Mouse (Mus musculus) neutrophil, adult 5-6 weeks (primary cell): ENCODE measurements at regions not wholly inside any gene's neighbourhood (a gene's known extent, or its start where the extent isn't known, plus 50 kb on each side); places are given as distances from the start of the nearest gene placed in this dataset.

ENCODE experiments used
- ATAC-seq: fragments of 151-379, 151-347 bp; 2 replicates; pipeline ENCODE4 v1.8.0; 2017; ENCODE audit warnings: mild to moderate bottlenecking, moderate TSS enrichment; ENCODE audit not compliant: insufficient number of reproducible peaks, poor library complexity, low FRiP score, severe bottlenecking; ENCODE audit errors: extremely low read depth

GRCm38 (mm10) chr12:109272101-109272500, 180.5 kb upstream of the Dlk1 start:
- no peak for ATAC-seq

GRCm38 (mm10) chr12:109314850-109315249, 137.8 kb upstream of the Dlk1 start:
- ATAC-seq: peak; percentile 60; the same call in 1 of the 2 replicates

DNA sequence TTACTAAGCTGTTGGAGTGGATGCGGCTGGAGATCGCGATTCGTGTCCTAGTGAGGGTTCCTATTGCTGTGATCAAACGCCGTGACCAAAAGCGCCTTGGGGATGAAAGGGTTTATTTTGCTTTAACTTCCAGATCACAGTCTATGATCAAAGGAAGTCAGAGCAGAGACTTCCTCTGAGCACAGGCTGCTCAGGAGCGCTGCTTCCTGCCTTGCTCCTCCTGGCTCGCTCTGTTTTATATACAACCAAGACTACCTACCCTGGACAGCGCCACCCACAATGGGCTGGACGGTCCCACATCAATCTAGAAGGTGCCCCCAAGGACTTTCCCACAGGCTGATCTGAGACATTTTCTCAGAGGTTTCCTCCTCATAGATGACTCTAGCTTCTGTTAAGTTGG, 126.6 kb upstream of the Dlk1 start:
- ATAC-seq: no peak

DNA sequence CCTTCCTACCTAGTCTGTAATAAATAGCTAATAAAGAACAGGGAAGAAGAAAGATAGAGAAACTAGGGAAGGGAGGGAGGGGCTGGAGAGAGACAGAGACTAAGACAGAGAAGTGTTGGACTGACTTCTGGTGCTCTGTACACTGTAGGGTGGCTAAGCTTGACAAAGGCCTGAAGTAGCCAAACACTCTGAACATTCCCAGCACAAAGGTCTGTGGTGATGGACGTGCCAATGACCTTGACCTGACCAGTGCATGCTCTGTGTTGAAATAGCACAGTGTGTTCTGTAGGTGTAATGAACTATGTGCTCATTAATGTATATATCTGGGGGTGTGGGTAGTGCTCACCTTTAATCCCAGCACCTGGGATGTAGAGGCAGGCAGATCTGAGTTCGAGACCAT, 81.3 kb upstream of the Dlk1 start:
- no peak for ATAC-seq

DNA sequence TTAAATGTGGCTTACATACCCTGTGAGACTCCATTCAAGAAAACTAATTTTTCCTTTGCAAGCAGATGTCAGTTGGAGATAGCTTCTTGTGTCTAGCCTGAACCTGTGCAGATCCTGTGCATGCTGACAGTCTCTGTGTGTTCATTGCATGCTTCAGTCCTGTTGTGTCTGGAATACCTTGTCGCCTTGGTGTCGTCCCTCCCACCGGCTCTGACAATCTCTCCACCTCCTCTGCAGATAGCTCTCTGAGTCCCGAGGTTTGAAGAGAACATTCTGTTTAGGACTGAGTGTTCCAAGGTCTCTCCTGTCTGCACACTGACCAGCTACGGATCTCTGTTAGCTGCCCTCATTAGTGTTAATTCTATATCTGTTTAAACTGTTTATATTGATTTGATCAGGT, 66.8 kb upstream of the Dlk1 start:
- ATAC-seq: no peak

GRCm38 (mm10) chr12:109388791-109389190, 63.8 kb upstream of the Dlk1 start:
- no peak for ATAC-seq

- ATAC-seq: no peak
Observed at GRCm38 (mm10) chr12:109390388-109390920, 62.2 kb upstream of the Dlk1 start.

- ATAC-seq: no peak
Observed at GRCm38 (mm10) chr12:109390978-109391377, 61.6 kb upstream of the Dlk1 start.

DNA sequence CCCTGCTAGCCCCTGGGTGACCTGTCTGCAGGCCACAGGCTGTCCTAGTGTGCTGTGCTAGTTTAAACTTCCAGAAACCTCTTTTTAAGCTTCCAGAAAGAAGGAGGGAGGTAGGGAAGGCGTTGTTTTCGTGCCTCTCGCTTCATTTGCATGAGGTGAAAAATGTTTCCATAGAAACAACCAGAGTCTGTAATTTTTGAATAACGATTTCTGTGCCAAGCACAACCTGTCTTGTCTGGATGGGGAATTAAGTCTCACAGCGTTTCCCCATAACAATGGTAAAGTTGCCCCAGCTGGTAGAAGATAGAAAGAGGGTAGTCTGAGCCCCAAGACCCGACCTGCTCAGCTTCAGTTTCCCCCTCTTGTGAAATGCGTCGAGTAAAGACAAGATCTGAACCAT, 59.3 kb upstream of the Dlk1 start:
- ATAC-seq: no peak

- peak; percentile 59 for ATAC-seq
Observed at GRCm38 (mm10) chr12:109393795-109394194, 58.8 kb upstream of the Dlk1 start.

DNA sequence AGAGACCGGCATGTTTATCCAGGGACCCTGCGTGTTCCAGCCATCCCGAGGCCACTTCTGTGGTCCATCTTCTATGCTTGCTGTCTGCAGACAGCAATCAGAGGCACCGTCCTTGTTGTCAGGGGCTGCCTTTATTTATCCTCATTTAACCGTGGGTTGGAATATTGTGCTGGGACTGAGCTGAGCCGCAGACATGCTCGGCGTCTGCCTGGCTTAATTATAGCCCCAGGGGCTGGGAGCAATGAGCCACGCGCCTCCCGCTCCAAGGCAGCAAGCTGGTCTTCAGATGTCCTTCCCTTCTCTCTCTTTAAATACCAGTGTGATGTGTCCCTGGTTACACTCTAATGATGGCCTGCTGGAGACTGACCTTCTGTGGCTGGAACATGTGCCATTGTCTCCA, 58.2 kb upstream of the Dlk1 start:
- ATAC-seq: no peak

DNA sequence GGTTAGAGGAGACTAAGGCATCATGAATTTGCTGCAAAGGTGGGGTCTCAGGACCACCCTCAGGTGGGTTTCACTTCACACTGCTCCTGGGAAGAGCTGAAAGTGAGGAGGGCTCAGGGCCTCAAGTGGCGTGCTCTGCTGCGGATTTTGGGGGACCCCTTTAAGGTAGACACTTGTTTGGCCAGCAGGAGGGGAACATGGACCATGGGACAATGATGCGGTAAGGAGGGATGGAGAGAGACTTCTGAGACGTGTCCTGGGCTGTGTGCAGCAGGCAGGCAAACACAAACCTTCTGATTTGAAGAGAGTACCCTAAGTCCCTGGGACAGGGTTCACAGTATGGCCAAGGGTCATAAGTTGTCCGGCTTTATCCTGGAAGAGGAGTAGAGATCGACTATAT, 56.0 kb upstream of the Dlk1 start:
- no peak for ATAC-seq

DNA sequence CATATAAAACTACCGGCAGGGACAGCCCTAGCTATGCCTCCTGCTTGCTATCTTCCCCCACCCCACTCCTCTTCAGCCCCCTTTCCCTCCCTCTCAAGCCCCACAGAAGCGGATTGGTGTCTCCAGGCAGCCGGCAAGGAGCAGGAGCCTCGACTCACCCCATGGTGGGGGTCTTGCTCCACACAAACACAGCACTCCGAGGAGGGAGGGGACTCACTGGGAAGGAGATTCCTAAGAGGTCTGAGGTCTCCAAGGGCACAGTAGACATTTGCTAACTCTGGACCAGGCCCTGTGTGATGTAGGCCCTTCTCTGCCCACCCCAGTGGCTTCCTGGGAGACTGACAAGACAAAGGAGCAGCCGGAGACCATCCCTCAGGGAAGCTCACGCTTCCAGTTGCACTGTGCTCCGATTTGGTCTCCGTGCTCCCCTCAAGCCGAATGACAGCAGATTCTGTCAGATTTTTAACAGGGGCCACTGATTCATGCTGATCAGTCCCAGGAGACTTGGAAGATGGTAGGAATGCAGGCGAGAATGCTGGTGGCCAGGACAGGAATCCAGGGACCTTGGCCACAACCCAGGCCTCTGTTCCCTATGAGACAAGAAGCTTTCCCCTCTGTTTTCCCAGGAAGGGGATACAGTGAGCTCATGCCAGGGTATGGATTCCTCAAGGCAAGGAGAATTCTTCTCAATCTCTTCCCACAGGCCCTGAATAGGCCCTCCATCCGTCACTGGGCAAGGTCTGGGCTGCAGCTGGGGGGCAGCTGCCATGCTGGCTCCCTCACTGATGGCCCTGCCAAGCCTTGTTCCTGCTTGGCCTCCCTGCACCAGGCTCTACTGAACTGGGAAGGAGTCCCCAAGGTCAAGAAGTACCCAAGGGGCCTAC, 55.2 kb upstream of the Dlk1 start:
- ATAC-seq: no peak

DNA sequence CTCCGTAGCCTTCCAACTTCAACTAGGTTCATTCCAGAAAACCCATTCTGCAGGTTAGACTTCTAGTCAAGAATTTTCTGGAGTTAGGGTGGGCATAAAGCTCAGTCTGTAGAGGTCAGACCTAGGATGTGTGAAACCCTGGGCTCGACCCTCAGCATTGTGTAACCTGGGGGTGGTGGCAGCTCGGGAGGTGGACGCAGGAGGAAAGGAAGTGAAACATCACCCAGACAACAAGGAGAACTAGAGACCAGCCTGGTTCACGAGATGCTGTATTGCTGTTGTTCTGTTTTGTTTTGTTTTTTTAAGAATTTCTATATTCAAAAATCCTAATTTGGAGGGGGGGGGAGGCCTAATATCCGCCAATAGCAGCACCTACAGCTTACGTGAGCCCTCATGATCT, 54.1 kb upstream of the Dlk1 start:
- ATAC-seq: no peak

GRCm38 (mm10) chr12:109398951-109399350, 53.7 kb upstream of the Dlk1 start:
- ATAC-seq: no peak

- ATAC-seq: no peak
Observed at GRCm38 (mm10) chr12:109399591-109399990, 53.0 kb upstream of the Dlk1 start.

GRCm38 (mm10) chr12:109400041-109400440, 52.6 kb upstream of the Dlk1 start:
- ATAC-seq: no peak

DNA sequence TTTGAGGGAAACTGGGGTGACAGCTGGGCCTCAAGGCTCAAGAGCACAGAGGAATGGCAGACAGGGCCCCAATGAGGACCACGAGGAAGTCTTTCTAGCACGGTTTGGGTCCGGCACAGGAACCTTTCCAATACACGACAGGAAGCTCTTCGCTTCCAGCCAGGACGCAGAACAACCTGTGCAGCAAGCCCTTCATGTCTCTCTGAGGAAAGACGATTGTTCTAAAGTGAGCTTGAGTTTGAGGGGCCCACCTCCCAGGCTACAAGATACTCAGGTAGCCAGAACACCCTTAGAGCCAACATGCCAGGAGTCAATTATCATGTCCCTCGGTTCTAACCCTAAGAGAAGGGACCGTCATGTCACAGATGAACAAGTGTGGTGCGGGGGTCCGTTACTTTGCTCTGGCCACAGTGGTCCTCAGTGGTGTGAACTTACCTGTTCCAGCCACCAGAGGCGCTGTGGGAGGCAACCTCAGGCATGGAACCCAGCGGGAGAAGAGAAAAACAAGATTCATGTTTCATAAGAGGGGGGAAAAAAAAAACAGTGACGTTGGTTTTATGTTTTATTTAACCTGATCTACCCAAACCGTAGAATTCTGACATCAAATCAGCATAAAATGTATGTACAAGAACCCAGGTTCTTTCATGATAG, 51.6 kb upstream of the Dlk1 start:
- ATAC-seq: no peak

DNA sequence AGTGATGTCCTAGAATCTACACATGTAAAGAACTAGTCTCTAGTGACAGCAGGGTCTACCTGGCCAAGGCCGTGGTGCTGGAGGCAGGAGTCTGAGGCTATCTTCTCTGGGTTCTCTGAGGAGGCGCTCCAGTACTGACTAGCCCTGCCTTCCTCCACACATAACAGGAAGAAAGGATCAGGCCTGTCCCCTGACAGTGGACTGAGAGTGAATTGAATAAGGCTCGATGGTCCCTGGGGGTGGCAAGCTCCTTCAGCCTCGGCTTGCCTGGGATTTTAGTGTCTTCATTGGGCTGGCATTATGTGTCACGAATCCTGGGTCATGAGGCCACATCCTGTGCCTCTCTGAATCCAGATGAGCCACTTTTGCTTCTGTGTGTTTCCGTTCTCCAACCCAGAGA, 50.9 kb upstream of the Dlk1 start:
- no peak for ATAC-seq

DNA sequence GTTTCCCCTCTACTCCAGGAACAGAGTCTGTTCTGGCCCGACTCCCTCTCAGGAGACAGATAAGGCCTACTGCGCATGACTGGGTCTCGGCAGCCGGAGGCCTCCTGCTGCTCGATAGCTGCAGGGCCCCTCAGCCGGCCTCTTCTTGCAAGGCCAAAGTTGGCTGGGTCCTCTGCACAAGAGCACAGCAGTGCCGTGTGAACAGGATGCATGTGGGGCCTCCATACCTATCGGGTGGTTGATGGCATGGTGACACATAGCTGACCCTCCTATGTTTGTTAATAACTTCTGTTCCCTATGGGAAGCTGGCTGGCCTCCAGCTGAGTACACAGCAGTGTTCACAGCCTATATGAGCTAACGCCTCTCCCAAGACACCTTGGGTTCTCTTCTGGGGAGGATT, 50.4 kb upstream of the Dlk1 start:
- no peak for ATAC-seq
